Mouse (Mus musculus) hindbrain, embryonic 15.5 days (tissue): ENCODE data around the gene 1700123O20Rik. TPM values are rescaled to one million over a fixed set of nuclear protein-coding genes. Genes with fewer than 3 reads are reported as not detected.
A peak's percentile ranks its signal among the peaks of the same experiment; 100 is the strongest.

Experiments
- ATAC-seq: fragments of 200-750 bp; cut with Nextera tagmentation; 2 replicates; pipeline ENCODE4 v1.8.0; 2017; ENCODE audit warnings: low read depth, moderate number of reproducible peaks, moderate TSS enrichment; ENCODE audit not compliant: low FRiP score
- H3K27ac ChIP-seq: fragments of 300-500 bp; sonication (generic); replicated peaks from 2 replicates; pipeline ENCODE4 v1.5.1; 2015; ENCODE audit warnings: mild to moderate bottlenecking, inconsistent platforms
- H3K27me3 ChIP-seq: fragments of 300-500 bp; sonication (generic); 2 replicates; pipeline ENCODE4 v1.6.1; 2015; ENCODE audit warnings: control low read depth, inconsistent platforms
- H3K36me3 ChIP-seq: fragments of 300-500 bp; sonication (generic); 2 replicates; pipeline ENCODE4 v1.6.1; 2015; ENCODE audit warnings: control low read depth, inconsistent platforms
- H3K4me1 ChIP-seq: fragments of 300-500 bp; sonication (generic); replicated peaks from 2 replicates; pipeline ENCODE4 v1.6.1; 2015; ENCODE audit warnings: control low read depth, inconsistent platforms
- H3K4me2 ChIP-seq: fragments of 300-500 bp; sonication (generic); 2 replicates; pipeline ENCODE4 v1.6.1; 2015; ENCODE audit warnings: moderate library complexity, mild to moderate bottlenecking, inconsistent platforms
- H3K4me3 ChIP-seq: fragments of 300-500 bp; sonication (generic); 2 replicates; pipeline ENCODE4 v1.5.1; 2015; ENCODE audit warnings: mild to moderate bottlenecking, inconsistent platforms
- H3K9ac ChIP-seq: fragments of 300-500 bp; sonication (generic); 2 replicates; pipeline ENCODE4 v1.6.1; 2015; ENCODE audit warnings: inconsistent platforms
- H3K9me3 ChIP-seq: fragments of 300-500 bp; sonication (generic); 2 replicates; pipeline ENCODE4 v1.6.1; 2016; ENCODE audit warnings: control low read depth, inconsistent platforms
- WGBS: fragments of 180-500 bp; shearing (Covaris S2); methylation state at CpG from one replicate; pipeline ENCODE4 v1.1.7; 2015; 5-methylcytosine and 5-hydroxymethylcytosine counted together
- microRNA-seq: library from miRNA; unstranded; fragments of <30 nt; microRNA quantifications from one replicate; pipeline ENCODE4, GENCODE M21; 2016
- polyA plus RNA-seq: library from polyadenylated mRNA; unstranded; fragments of >200 nt; fragmentation: Nextera tagmentation; extraction: Ambion mirVana; gene quantifications from 2 replicates; pipeline ENCODE4 v1.2.1, GENCODE M21; 2015

The 1700123O20Rik gene
- polyA plus RNA-seq, 1 experiment from 2014 or later: 68.3 TPM

GRCm38 (mm10) chr14:54728823-54729653, 43.0 kb downstream of the 1700123O20Rik start:
- Histone ChIP-seq H3K27ac (no peak overlapping the region), H3K9me3 (no peaks in the 10 kb centered on the region), H3K4me2 (no peak overlapping the region), H3K4me1 (no peaks in the 10 kb centered on the region), H3K9ac (no peak overlapping the region), H3K4me3 (no peak overlapping the region), H3K36me3 (no peaks in the 10 kb centered on the region), H3K27me3 (no peaks in the 10 kb centered on the region)
- 68% methylated on average over 13 of the region's 13 CpGs for WGBS
- ATAC-seq: peak; percentile 34; the same call in 1 of the 2 replicates

- 91% methylated on average over 6 of the region's 6 CpGs for WGBS
- no peak overlapping the region for H3K4me2 ChIP-seq
- no peaks in the 10 kb centered on the region for H3K4me1 ChIP-seq
- H3K9ac ChIP-seq: no peak overlapping the region
- H3K27me3 ChIP-seq: no peaks in the 10 kb centered on the region
- ATAC-seq: no peak
- no peak overlapping the region for H3K4me3 ChIP-seq
- H3K27ac ChIP-seq: no peak overlapping the region
- no peaks in the 10 kb centered on the region for H3K9me3 ChIP-seq
- H3K36me3 ChIP-seq: no peaks in the 10 kb centered on the region
Observed at GRCm38 (mm10) chr14:54730305-54730704, 44.3 kb downstream of the 1700123O20Rik start.

GRCm38 (mm10) chr14:54732206-54732605, 46.2 kb downstream of the 1700123O20Rik start:
- 93% methylated on average over 8 of the region's 8 CpGs for WGBS
- no peak overlapping the region for H3K4me3 ChIP-seq
- no peaks in the 10 kb centered on the region for H3K36me3 ChIP-seq
- H3K4me1 ChIP-seq: peaks cover 7% of the 10 kb centered on the region
- ATAC-seq: no peak
- H3K4me2 ChIP-seq: no peak overlapping the region
- no peak overlapping the region for H3K9ac ChIP-seq
- H3K27ac ChIP-seq: no peak overlapping the region
- no peaks in the 10 kb centered on the region for H3K9me3 ChIP-seq
- H3K27me3 ChIP-seq: no peaks in the 10 kb centered on the region

- Histone ChIP-seq H3K27ac (no peak overlapping the region), H3K36me3 (no peaks in the 10 kb centered on the region), H3K4me3 (no peak overlapping the region), H3K9me3 (no peaks in the 10 kb centered on the region), H3K4me1 (peaks cover 13% of the 10 kb centered on the region), H3K27me3 (no peaks in the 10 kb centered on the region), H3K9ac (no peak overlapping the region), H3K4me2 (no peak overlapping the region)
- WGBS: 80% methylated on average over 4 of the region's 4 CpGs
- ATAC-seq: no peak
Observed at GRCm38 (mm10) chr14:54734004-54734403, 48.0 kb downstream of the 1700123O20Rik start.

GRCm38 (mm10) chr14:54735221-54735620, 49.2 kb downstream of the 1700123O20Rik start:
- 84% methylated on average over 4 of the region's 4 CpGs for WGBS

GRCm38 (mm10) chr14:54736555-54737552, 50.8 kb downstream of the 1700123O20Rik start:
- H3K27ac ChIP-seq: peak overlapping the region; percentile 28
- peak; percentile 68; the same call in 1 of the 2 replicates for ATAC-seq
- H3K4me1 ChIP-seq: peaks cover 13% of the 10 kb centered on the region
- no peaks in the 10 kb centered on the region for H3K27me3 ChIP-seq
- H3K4me3 ChIP-seq: no peak overlapping the region
- H3K4me2 ChIP-seq: no peak overlapping the region
- WGBS: 52% methylated on average over 14 of the region's 14 CpGs
- H3K9ac ChIP-seq: no peak overlapping the region
- no peaks in the 10 kb centered on the region for H3K9me3 ChIP-seq
- no peaks in the 10 kb centered on the region for H3K36me3 ChIP-seq

More at GRCm38 (mm10) chr14:54735221-54735620, 49.2 kb downstream of the 1700123O20Rik start:
- no peaks in the 10 kb centered on the region for H3K27me3 ChIP-seq
- no peak overlapping the region for H3K4me3 ChIP-seq
- H3K9me3 ChIP-seq: no peaks in the 10 kb centered on the region
- no peak overlapping the region for H3K9ac ChIP-seq
- H3K4me1 ChIP-seq: peaks cover 13% of the 10 kb centered on the region
- H3K4me2 ChIP-seq: no peak overlapping the region
- H3K27ac ChIP-seq: no peak overlapping the region
- H3K36me3 ChIP-seq: no peaks in the 10 kb centered on the region
- no peak for ATAC-seq

GRCm38 (mm10) chr14:54737634-54738033, 51.6 kb downstream of the 1700123O20Rik start:
- no peak overlapping the region for H3K4me3 ChIP-seq
- no peaks in the 10 kb centered on the region for H3K27me3 ChIP-seq
- H3K36me3 ChIP-seq: no peaks in the 10 kb centered on the region
- 66% methylated on average over 10 of the region's 10 CpGs for WGBS
- no peaks in the 10 kb centered on the region for H3K9me3 ChIP-seq
- no peak overlapping the region for H3K4me2 ChIP-seq
- H3K9ac ChIP-seq: no peak overlapping the region
- H3K4me1 ChIP-seq: peaks cover 13% of the 10 kb centered on the region
- H3K27ac ChIP-seq: peak overlapping the region; percentile 28
- ATAC-seq: no peak

Small RNA genes lying within 50 kb of the gene (microRNA-seq; reads per million reads assigned to microRNA genes)
- not detected for gene Mir6948

Other genes starting within 250 kb of the 1700123O20Rik start
- 30.3 and 34.3 TPM in 2 replicates for gene Lrp10, start 222.1 kb upstream of the 1700123O20Rik start, polyA plus RNA-seq
- 39.7 and 42.2 TPM in 2 replicates for gene Rem2, start 210.1 kb upstream of the 1700123O20Rik start, polyA plus RNA-seq
- 89.7 and 101 TPM in 2 replicates for gene Prmt5, start 168.7 kb upstream of the 1700123O20Rik start, polyA plus RNA-seq
- 19.0 TPM in 2 replicates for gene Haus4, start 131.6 kb upstream of the 1700123O20Rik start, polyA plus RNA-seq
- gene Ajuba, start 108.7 kb upstream of the 1700123O20Rik start, polyA plus RNA-seq: 8.7 and 9.6 TPM in 2 replicates
- gene 4931414P19Rik, start 80.2 kb upstream of the 1700123O20Rik start, polyA plus RNA-seq: 5.1 and 6.1 TPM in 2 replicates
- gene Psmb5, start 68.2 kb upstream of the 1700123O20Rik start, polyA plus RNA-seq: 441 and 446 TPM in 2 replicates
- gene Psmb11, start 64.8 kb upstream of the 1700123O20Rik start, polyA plus RNA-seq: not detected in 2 replicates
- gene Gm17606, start 45.3 kb upstream of the 1700123O20Rik start, polyA plus RNA-seq: not detected in 2 replicates
- 12.2 and 12.6 TPM in 2 replicates for gene Cdh24, start 44.9 kb upstream of the 1700123O20Rik start, polyA plus RNA-seq
- 124 and 137 TPM in 2 replicates for gene Acin1, start 715 bp downstream of the 1700123O20Rik start, polyA plus RNA-seq
- 0.28 and 0.30 TPM in 2 replicates for gene Gm29776, start 12.6 kb downstream of the 1700123O20Rik start, polyA plus RNA-seq
- gene Cebpe, start 26.0 kb downstream of the 1700123O20Rik start, polyA plus RNA-seq: not detected in 2 replicates
- gene Slc7a8, start 95.7 kb downstream of the 1700123O20Rik start, polyA plus RNA-seq: 8.0 and 9.1 TPM in 2 replicates
- not detected in 2 replicates for gene Rnf212b, start 127.9 kb downstream of the 1700123O20Rik start, polyA plus RNA-seq
- gene Homez, start 184.7 kb downstream of the 1700123O20Rik start, polyA plus RNA-seq: 12.1 and 13.7 TPM in 2 replicates
- gene Ppp1r3e, start 191.3 kb downstream of the 1700123O20Rik start, polyA plus RNA-seq: 4.1 and 4.8 TPM in 2 replicates
- gene Bcl2l2, start 197.2 kb downstream of the 1700123O20Rik start, polyA plus RNA-seq: 3.2 and 4.3 TPM in 2 replicates
- not detected in 2 replicates for gene Gm20521, start 197.2 kb downstream of the 1700123O20Rik start, polyA plus RNA-seq
- gene Pabpn1, start 206.3 kb downstream of the 1700123O20Rik start, polyA plus RNA-seq: 161 and 162 TPM in 2 replicates
- 250 and 277 TPM in 2 replicates for gene Slc22a17, start 226.9 kb downstream of the 1700123O20Rik start, polyA plus RNA-seq
- gene Efs, start 239.9 kb downstream of the 1700123O20Rik start, polyA plus RNA-seq: 16.3 and 17.2 TPM in 2 replicates
- 0.70 and 0.90 TPM in 2 replicates for gene Il25, start 246.5 kb downstream of the 1700123O20Rik start, polyA plus RNA-seq